Mouse (Mus musculus): ENCODE results near the gene Prr29. TPM values are rescaled to one million over a fixed set of nuclear protein-coding genes. Genes with fewer than 3 reads are reported as not detected.
"Not testable (repeated sequence)": the region's sequence is repeated elsewhere in the genome, so short reads cannot be mapped to it uniquely, and the experiment has no call there.

Prr29 gene
- total and polyA plus RNA-seq, 2 experiments, result 0.17 TPM; not detected in 1

DNA sequence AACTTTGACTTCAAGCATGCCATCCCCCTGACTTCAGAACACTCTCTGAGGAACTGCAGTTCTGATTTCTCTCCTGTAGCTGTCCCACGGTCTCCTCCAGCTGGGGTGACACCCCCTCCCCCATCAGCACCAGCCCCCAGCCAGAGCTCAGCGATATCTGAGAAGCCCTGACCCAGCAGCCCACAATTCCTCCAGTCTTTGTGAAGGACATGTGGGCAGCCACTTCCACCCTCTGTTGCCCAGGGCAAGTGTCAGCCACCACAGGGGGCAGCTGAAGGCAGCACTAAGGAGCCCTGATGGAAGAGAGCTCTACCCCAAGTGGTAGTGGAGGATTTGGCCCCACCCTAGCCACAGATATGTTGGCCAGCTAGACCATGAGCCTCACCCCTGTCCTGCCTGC is 31.2 kb upstream of the Prr29 start:
- no peak overlapping the region for H3K9ac ChIP-seq (ENCODE audit: low read depth, low read length)
- TF ChIP-seq CTCF (IDR thresholded peaks at IDR 0.05; ENCODE audit: low read depth, low read length) (no peak), POLR2A (IDR thresholded peaks at IDR 0.05; ENCODE audit: extremely low read depth, insufficient read depth, low read length) (no peak)
- no peak for DNase-seq (ENCODE audit: extremely low read depth, low read depth, low spot score)
- H3K4me3 ChIP-seq (ENCODE audit: insufficient read depth, low read depth, low read length), result no peak overlapping the region
- WGBS, result 28% methylated on average over 2 of the region's 2 CpGs
- H3K4me1 ChIP-seq (ENCODE audit: control insufficient read depth, insufficient read depth, low read length), result no peaks in the 10 kb centered on the region
- H3K27ac ChIP-seq (replicated peaks; ENCODE audit: insufficient read depth, low read depth, low read length), result no peak overlapping the region
- no peaks in the 10 kb centered on the region for H3K27me3 ChIP-seq (ENCODE audit: control insufficient read depth, insufficient read depth, low read length)
- H3K79me2 ChIP-seq (ENCODE audit: control insufficient read depth, insufficient read depth, low read length), result no peaks in the 10 kb centered on the region
- no peaks in the 10 kb centered on the region for H3K36me3 ChIP-seq (ENCODE audit: control insufficient read depth, insufficient read depth, low read length)

DNA sequence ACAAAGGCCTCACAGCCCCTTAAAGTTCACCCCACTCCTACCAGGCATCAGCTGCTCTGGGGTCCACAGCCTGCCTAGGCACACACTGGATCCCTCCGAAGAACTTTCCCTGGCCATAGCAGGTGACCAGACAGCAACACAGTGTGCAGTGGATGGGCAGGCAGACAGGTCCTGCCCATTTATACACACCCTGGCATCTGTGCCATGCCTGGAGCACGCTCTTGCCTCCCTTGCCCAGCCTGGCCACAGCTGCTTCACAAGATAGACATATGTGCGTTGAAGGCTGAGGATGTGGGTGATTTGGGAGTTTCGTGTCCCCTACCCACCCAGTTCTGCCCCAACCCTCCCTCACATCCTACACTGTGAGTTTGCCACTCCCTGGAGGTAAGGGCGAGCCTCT is 27.2 kb upstream of the Prr29 start:
- no peaks in the 10 kb centered on the region for H3K4me1 ChIP-seq (ENCODE audit: control insufficient read depth, insufficient read depth, low read length)
- H3K79me2 ChIP-seq (ENCODE audit: control insufficient read depth, insufficient read depth, low read length), result no peaks in the 10 kb centered on the region
- H3K9ac ChIP-seq (ENCODE audit: low read depth, low read length), result no peak overlapping the region
- H3K27ac ChIP-seq (replicated peaks; ENCODE audit: insufficient read depth, low read depth, low read length), result no peak overlapping the region
- no peak for DNase-seq (ENCODE audit: extremely low read depth, low read depth, low spot score)
- no peaks in the 10 kb centered on the region for H3K27me3 ChIP-seq (ENCODE audit: control insufficient read depth, insufficient read depth, low read length)
- TF ChIP-seq POLR2A (IDR thresholded peaks at IDR 0.05; ENCODE audit: extremely low read depth, insufficient read depth, low read length) (no peak), CTCF (IDR thresholded peaks at IDR 0.05; ENCODE audit: low read depth, low read length) (no peak)
- H3K36me3 ChIP-seq (ENCODE audit: control insufficient read depth, insufficient read depth, low read length), result no peaks in the 10 kb centered on the region
- H3K4me3 ChIP-seq (ENCODE audit: insufficient read depth, low read depth, low read length), result no peak overlapping the region
- 87% methylated on average over 5 of the region's 5 CpGs for WGBS

DNA sequence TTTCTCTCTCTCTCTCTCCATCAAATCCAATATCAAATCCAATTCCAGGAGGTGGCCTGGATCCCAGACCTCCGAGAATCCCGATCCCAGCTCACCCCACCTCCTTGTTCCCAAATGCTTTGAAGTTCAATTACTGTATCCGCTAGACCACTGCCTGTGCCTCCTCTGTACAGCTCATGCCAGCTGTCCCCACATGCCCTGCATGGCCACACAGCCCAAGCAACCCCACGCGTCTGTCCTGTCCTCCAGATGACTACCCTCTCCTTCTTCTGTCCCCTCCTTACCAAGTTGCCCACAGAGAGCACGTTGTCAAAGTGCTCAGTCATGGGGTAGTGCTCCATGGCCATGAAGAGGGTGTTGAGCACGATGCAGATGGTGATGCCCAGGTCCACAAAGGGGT is 26.4 kb upstream of the Prr29 start:
- H3K36me3 ChIP-seq (ENCODE audit: control insufficient read depth, insufficient read depth, low read length), result no peaks in the 10 kb centered on the region
- no peaks in the 10 kb centered on the region for H3K79me2 ChIP-seq (ENCODE audit: control insufficient read depth, insufficient read depth, low read length)
- WGBS, result 87% methylated on average over 7 of the region's 7 CpGs
- no peak for DNase-seq (ENCODE audit: extremely low read depth, low read depth, low spot score)
- H3K4me1 ChIP-seq (ENCODE audit: control insufficient read depth, insufficient read depth, low read length), result no peaks in the 10 kb centered on the region
- H3K9ac ChIP-seq (ENCODE audit: low read depth, low read length), result no peak overlapping the region
- H3K4me3 ChIP-seq (ENCODE audit: insufficient read depth, low read depth, low read length), result no peak overlapping the region
- TF ChIP-seq CTCF (IDR thresholded peaks at IDR 0.05; ENCODE audit: low read depth, low read length), result no peak
- no peak for TF ChIP-seq POLR2A (IDR thresholded peaks at IDR 0.05; ENCODE audit: extremely low read depth, insufficient read depth, low read length)
- H3K27me3 ChIP-seq (ENCODE audit: control insufficient read depth, insufficient read depth, low read length), result no peaks in the 10 kb centered on the region
- no peak overlapping the region for H3K27ac ChIP-seq (replicated peaks; ENCODE audit: insufficient read depth, low read depth, low read length)

DNA sequence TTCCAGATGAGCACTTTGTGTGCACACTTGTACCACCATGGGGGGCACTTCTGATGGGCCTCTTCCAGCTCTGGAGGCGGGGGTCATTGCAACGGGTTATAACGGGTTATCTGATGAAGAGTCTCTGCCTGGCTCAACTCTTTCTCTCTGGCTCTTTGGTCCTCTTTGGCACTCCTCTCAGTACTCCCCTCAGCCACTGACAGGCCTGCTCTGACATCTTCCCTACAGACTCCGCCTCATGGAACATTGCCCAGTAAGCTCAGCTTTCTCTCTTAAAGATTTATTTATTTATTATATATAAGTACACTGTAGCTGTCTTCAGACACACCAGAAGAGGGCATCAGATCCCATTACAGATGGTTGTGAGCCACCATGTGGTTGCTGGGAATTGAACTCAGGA is 25.9 kb upstream of the Prr29 start:
- H3K36me3 ChIP-seq (ENCODE audit: control insufficient read depth, insufficient read depth, low read length); H3K9ac ChIP-seq (ENCODE audit: low read depth, low read length); H3K27ac ChIP-seq (replicated peaks; ENCODE audit: insufficient read depth, low read depth, low read length); H3K27me3 ChIP-seq (ENCODE audit: control insufficient read depth, insufficient read depth, low read length); H3K4me1 ChIP-seq (ENCODE audit: control insufficient read depth, insufficient read depth, low read length); DNase-seq (ENCODE audit: extremely low read depth, low read depth, low spot score); H3K79me2 ChIP-seq (ENCODE audit: control insufficient read depth, insufficient read depth, low read length); H3K4me3 ChIP-seq (ENCODE audit: insufficient read depth, low read depth, low read length): not testable (repeated sequence)
- 93% methylated on average over 4 of the region's 4 CpGs for WGBS

DNA sequence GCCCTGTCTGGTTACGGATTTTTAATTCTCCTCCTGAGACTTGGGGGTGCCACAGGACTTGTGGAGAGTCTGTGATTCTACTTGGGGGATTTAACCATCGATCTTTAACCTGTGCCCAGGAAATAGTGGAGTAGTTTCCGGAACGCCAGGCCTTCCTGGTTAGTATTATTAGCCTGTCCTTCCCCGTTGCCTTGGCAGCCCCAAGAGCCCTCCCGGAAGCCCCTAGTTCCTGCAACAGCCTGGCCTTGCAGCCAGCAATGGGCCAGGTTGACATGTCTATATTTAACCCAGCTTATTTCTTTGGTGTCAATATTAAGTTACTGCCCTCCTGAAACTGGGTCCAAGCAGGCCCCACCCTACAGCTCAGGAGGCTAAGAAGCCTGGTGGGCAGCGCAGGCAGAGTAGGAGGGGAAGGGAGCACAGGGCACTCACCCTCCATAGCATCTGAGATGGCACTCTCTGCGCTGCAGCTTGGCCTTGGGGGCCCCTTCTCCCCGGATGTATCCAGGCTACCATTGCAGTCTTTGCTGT is 24.2 kb upstream of the Prr29 start:
- Histone ChIP-seq H3K36me3 (ENCODE audit: control insufficient read depth, insufficient read depth, low read length) (no peaks in the 10 kb centered on the region), H3K79me2 (ENCODE audit: control insufficient read depth, insufficient read depth, low read length) (no peaks in the 10 kb centered on the region), H3K4me3 (ENCODE audit: insufficient read depth, low read depth, low read length) (no peak overlapping the region), H3K27me3 (ENCODE audit: control insufficient read depth, insufficient read depth, low read length) (no peaks in the 10 kb centered on the region), H3K4me1 (ENCODE audit: control insufficient read depth, insufficient read depth, low read length) (no peaks in the 10 kb centered on the region), H3K9ac (ENCODE audit: low read depth, low read length) (no peak overlapping the region), H3K27ac (replicated peaks; ENCODE audit: insufficient read depth, low read depth, low read length) (no peak overlapping the region)
- DNase-seq (ENCODE audit: extremely low read depth, low read depth, low spot score), result no peak
- TF ChIP-seq POLR2A (IDR thresholded peaks at IDR 0.05; ENCODE audit: extremely low read depth, insufficient read depth, low read length) (no peak), CTCF (IDR thresholded peaks at IDR 0.05; ENCODE audit: low read depth, low read length) (no peak)
- 82% methylated on average over 9 of the region's 9 CpGs for WGBS

DNA sequence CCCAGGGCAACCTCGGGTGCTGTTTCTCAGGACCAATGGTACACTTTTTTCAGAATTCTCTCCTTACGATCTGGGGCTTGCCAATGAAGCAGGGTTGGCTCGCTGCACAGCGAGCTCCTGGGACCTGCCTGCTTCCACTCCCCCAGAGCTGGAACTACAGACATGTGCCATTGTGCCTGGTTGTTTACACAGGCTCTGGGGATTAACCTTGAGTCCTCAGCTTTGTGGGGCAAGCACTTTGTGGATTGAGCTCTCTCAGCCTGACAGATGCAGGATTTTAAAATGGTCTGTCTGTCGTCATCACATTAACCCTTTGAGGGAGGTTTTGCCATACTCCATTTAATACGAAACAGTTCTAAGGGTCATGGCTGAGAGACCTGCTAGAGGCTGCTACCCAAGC is 20.4 kb upstream of the Prr29 start:
- H3K79me2 ChIP-seq (ENCODE audit: control insufficient read depth, insufficient read depth, low read length), result no peaks in the 10 kb centered on the region
- H3K4me1 ChIP-seq (ENCODE audit: control insufficient read depth, insufficient read depth, low read length), result no peaks in the 10 kb centered on the region
- no peak overlapping the region for H3K27ac ChIP-seq (replicated peaks; ENCODE audit: insufficient read depth, low read depth, low read length)
- H3K27me3 ChIP-seq (ENCODE audit: control insufficient read depth, insufficient read depth, low read length), result no peaks in the 10 kb centered on the region
- TF ChIP-seq CTCF (IDR thresholded peaks at IDR 0.05; ENCODE audit: low read depth, low read length) (no peak), POLR2A (IDR thresholded peaks at IDR 0.05; ENCODE audit: extremely low read depth, insufficient read depth, low read length) (no peak)
- no peak for DNase-seq (ENCODE audit: extremely low read depth, low read depth, low spot score)
- no peak overlapping the region for H3K4me3 ChIP-seq (ENCODE audit: insufficient read depth, low read depth, low read length)
- no peaks in the 10 kb centered on the region for H3K36me3 ChIP-seq (ENCODE audit: control insufficient read depth, insufficient read depth, low read length)
- H3K9ac ChIP-seq (ENCODE audit: low read depth, low read length), result no peak overlapping the region
- whole genome bisulfite sequencing, result 40% methylated on average over 6 of the region's 6 CpGs
